Mouse (Mus musculus) fat pad, adult 2 months (tissue): ENCODE measurements around the gene Slco1c1.
A peak's percentile ranks its signal among the peaks of the same experiment; 100 is the strongest.

Experiments used
- DNase-seq: peaks from one replicate; pipeline ENCODE4 v3.0.0-alpha.2; 2011; ENCODE audit warnings: low read depth, low spot score; ENCODE audit errors: extremely low read depth

Slco1c1 gene

DNA sequence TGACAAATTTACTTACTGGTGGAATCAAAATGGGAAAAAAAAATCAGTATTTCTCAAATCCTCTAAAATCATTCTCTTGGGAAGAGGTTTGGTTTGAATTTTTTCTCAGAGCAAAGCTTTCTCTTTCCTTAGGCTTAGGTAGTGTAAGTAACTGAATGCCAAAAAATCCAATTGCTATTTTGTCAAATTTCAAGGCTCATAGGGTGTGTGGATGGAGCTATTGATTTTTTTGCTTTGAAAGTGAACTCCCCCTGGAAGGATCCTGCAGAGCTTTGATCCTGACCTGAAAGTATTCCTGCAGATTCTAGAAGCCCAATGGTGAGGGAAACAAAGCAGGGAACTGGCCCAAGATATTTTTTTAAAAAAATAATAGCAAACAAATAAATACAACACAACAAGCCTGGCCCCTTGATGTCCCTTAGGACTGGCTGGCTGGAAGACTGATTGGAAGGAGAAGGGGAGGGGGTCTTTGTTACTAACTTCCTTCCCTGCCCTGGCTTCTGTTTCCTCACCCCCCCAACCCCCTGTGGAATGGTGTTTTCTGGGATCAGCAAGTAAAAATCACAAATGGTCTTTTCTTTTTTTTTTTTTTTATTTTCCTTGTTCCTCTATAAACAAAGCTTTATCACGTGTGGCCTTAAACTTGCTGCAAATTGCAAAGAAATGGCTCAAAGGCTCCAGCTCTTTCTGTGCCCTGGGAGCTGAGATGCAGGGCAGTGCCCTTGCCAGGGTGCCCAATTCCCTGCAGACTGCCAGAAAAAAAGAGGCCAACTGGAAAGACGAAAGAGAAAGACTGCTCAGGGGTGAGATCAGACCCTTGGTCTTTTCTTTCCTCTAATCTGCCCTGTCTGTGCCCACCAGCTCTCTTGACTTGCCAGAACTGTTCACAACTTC is at the start of gene Slco1c1:
Gene Slco1c1, plus strand, starts transcription at position 622 of the 894 bp plus-strand sequence.
- DNase-seq = no peak

- DNase-seq = no peak
Observed at GRCm38 (mm10) chr6:141474696-141475095, 49.5 kb upstream of the Slco1c1 start.

DNA sequence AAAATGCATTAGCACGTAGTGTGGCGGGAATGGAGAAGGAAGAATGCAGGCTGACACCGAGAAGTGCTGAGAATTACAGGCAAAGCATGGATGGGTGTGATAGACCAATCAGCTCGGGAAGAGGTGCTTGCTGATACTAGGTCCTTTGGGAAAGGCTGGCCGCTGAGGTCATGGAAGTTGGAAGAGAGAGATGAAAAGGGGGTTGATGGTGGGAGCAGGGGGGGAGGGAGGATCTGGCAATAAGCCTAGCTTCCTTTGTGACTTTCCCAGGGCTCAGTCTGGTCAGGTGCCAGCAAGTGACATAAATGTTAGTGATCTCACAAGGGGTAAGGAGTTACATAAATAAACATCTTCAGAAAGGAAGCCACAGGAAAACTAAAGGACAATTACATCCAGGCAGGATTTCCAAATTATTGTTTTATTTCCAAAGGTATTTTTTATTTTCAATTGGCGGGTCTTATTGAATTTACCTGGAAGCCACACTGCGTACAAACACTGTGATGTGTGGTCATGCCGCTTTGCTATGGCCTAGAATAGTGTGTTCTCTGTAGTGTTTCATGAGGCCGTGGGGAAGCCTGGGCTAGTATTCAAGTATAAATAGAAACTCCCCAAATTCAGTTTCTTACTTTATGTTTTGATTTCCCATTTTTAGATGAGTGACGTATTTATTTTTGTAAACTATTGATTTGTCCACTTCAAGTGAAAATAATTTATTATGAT is 38.7 kb upstream of the Slco1c1 start:
- DNase-seq = no peak

- DNase-seq = no peak
Observed at GRCm38 (mm10) chr6:141487266-141487665, 36.9 kb upstream of the Slco1c1 start.

DNA sequence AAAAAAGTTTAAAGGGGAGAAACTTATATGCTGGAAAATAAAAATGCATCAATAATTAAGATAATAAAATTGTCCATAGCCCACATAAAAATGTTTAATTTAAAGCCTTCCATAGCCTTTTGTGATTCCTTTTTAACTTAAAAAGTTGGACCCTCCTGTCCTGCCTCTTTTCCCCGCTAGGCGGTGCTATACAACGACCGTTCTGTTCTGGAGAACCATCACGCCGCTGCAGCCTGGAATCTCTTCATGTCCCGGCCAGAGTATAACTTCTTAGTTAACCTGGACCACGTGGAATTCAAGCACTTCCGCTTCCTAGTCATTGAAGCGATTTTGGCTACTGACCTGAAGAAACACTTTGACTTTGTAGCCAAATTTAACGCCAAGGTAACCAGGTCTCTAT is 35.5 kb upstream of the Slco1c1 start:
- no peak for DNase-seq

GRCm38 (mm10) chr6:141494909-141495308 is 29.3 kb upstream of the Slco1c1 start:
- DNase-seq = no peak

DNA sequence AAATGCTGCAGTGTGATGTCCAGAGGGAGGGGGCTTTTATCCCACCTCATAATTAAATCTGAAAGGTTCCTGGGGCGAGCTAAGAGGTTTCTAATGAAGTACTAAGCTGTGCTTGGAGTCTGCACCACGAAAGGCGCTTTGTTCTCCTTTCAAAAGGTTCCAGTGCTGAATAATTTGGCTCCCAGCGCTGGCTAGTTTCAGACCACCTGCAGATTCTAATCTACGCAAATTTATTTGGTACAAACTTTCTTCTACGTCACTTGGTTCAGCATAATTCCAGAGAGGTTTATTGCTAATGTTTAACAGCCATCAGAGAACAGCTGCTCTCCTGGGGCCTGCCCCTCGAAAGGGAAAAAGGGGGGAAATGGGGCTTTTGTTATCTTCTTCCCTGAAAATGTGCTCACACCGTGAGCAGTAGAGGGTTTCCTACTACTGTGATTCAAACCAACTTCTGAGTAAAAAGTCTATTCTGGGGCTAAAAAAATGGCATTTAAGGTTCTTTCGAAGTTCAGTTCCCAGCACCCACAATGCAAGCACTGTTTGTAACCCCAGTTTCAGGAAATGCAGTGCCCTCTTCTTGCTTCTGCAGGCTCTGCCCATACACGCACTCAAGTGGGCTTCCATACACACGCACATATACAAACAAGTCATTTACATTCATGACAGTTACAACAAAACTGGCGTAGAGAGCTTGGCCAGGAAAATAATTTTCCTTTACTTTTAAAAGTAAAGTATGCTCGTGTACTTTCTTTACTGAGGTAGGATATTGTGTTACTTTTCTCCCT is 28.3 kb upstream of the Slco1c1 start:
- no peak for DNase-seq

GRCm38 (mm10) chr6:141499511-141499910 is 24.7 kb upstream of the Slco1c1 start:
- DNase-seq = no peak

DNA sequence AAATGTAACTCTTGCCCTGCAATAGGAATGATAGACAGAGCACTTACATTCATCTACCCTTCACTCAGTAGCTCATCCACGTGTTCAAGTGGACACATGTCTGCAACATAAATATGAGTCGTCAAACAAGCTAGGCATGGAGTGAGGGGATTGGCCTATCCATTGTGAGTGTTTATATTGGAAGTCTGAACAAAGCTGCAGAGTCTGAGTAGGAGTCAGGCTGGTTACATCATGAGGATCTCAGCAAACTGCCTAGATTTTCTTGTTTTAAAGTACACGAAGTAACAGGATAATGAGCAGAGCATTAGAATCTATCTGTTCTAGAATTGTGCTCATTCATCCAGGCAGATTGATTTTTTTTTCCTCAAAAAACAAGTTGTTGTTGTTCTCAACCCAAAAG is 23.0 kb upstream of the Slco1c1 start:
- peak; percentile 30 for DNase-seq

DNA sequence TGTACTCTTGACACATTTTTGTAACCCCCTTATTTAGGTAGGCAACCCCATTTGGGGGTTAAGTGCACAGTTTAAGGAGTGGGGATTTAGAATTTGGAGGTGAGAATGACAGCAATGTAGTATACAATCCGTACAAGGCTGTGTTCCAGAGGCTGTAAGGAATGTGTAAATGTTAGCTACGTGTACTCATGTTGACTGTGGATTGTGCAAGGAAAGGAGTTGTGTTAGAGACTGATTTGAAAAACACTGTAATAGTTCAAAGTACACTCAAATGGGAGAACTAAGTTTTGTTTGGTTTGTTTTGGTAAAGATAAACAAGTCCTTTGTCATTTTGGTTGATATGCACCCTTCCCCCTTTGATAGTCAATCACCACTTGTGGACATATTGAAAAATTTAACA is 1.6 kb upstream of the Slco1c1 start:
- DNase-seq = no peak

GRCm38 (mm10) chr6:141525787-141526186 is 1.6 kb downstream of the Slco1c1 start:
- no peak for DNase-seq

- DNase-seq = no peak
Observed at GRCm38 (mm10) chr6:141530865-141531264, 6.7 kb downstream of the Slco1c1 start.

DNA sequence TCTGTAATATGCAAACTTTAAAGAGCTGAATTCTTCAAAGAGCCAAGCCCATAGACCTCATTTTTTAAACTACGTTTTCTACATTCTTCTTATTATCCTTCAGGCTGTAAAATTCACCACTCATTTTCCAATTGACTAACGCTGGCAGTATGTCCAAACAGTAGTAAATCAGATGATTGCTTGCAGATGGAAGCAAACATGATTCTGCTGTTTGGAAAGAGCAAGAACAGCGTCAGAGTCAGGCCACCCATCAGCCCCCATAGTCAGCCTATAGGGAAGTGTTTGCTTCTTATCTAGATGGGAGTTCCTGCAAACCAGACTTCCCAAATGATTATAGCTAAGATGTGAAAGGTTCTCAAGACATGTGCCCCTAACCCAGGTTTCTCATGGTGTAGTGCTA is 13.1 kb downstream of the Slco1c1 start:
- no peak for DNase-seq

DNA sequence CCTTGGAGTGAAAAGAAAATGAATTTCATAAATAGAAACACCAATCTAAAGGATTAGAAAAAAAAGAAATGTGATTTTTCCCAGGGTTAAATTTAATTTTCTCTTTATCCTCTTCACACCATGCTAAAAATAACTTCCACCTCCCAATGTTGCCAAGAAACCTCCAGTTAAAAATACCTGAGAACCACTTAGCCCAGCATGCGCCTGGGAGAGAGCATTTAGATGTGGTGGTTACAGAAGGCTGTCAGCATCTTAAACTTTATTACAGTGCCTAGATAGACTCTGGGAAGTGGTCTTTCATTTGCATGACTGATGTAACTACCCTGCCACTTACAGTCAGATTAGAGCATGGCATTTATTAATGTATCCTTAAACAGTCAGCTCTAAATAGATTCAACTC is 17.0 kb downstream of the Slco1c1 start:
- DNase-seq = no peak

GRCm38 (mm10) chr6:141543344-141543743 is 19.2 kb downstream of the Slco1c1 start:
- no peak for DNase-seq

GRCm38 (mm10) chr6:141558118-141558517 is 34.0 kb downstream of the Slco1c1 start:
- no peak for DNase-seq

- no peak for DNase-seq
Observed at GRCm38 (mm10) chr6:141567366-141567765, 43.2 kb downstream of the Slco1c1 start.

DNA sequence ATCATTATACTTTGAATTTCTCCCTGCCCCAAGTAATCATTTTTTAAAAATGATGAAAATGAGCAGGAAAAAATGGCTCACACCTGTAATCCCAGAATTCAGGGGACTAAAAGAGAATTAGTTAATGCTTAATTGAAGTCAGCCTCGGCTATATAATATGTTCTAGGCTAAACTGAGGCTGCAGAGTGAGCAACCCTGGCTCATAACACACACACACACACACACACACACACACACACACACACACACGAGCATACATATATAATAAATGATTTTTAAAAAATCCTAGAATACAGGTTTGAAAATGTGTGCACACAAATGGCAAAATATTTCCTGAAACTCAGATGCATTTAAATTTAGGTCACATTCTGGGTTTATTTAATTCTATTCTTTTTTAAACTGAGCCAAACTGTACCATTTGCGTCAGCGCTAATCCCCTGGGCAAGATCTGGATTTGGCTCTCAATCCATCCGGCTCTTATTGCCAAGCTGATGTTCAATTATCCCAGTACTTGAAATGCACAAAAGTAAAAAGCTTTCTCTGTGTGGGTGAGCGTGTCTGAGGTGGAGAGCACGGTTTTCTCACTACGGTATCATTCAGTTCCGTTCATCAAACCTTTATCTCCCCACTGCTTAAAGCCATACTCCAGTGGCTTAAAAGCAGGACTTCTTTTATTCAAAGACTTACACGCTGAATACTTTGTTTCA is 43.8 kb downstream of the Slco1c1 start:
- DNase-seq = no peak

DNA sequence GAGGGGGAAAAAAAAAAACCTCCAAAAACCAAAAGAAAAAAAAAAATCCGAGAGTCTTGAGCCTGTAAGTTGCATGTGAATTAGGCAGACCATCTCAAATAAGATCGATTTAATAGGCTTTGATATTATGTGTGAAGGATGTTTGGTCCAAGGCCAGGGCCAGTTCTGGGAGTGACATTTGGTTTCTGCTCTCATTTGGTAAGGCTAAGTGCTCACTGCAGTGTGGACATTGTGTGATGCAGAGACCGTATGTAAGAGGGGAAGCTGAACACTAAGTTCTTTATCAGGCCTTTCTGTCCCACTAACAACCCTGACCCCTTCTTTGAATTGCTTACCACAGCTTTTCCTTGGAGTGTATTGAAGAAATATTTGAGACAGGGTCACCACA is 44.4 kb downstream of the Slco1c1 start:
- no peak for DNase-seq

DNA sequence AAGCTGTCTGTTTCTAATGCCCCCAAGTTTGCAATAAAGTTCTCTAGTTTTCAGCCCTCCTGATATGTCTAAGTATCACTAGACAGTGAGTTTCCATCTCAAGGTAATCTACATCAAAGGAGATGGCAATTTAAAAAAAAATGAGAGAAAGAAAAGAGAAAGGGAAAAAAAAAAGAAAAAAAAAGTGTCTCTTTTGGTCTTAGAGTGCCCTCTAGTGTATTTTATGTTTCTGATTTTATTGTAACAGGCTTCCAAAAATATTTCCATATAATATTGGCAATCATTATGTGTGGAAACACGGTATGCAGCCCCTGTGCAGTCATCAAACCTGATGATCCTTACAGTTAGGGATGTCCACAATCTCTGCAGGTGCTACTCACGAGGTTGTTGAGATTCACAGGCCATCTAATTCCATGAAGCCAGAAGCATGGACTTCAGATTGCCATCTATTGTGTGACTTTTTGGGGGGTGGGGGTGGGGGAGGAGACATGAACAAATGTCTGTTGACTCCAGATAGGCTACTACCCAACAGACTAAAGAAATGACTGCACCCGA is 52.6 kb downstream of the Slco1c1 start:
- no peak for DNase-seq
